In the genomic region with DNA sequence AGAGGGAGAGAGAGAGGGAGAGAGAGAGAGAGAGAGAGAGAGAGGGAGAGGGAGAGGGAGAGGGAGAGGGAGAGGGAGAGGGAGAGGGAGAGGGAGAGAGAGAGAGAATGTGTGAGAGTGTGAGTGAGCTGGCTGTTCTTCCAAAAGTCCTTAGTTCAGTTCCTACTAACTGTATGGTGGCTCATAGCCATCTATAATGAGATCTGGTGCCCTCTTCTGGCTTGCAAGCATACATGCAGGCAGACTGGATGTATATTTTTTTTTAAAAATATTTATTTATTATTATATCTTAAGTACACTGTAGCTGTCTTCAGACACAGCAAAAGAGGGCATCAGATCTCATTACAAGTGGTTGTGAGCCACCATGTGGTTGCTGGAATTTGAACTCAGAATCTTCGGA, we compare ENCODE assay signal across 12 mouse cellular contexts. TPM values are rescaled to one million over a fixed set of nuclear protein-coding genes. Genes with fewer than 3 reads are reported as not detected.
DNase-seq lines count a peak whose midpoint lies in the region; ATAC-seq and TF ChIP-seq lines count a peak whose summit lies in the region.
"Not testable (repeated sequence)": the region's sequence is repeated elsewhere in the genome, so short reads cannot be mapped to it uniquely, and the experiment has no call there.
"Had no signal": no experiment of that assay in that cellular context is flagged by ENCODE, and none has a peak within 500 bp of the region (broad histone marks: within the 10 kb centered on the region; RNA-seq: fewer than 3 reads in every experiment).

No protein-coding gene starts in this region.

- WGBS in hindbrain, postnatal 0 days = 76% methylated on average over 1 of the region's 1 CpGs
- WGBS in liver, embryonic 12.5 days (ENCODE audit: insufficient replicate concordance) = 63% methylated on average over 1 of the region's 1 CpGs
- WGBS in midbrain, embryonic 14.5 days = 78% methylated on average over 1 of the region's 1 CpGs

- DNase-seq in 3T3-L1 (ENCODE audit: low read depth, low spot score) (peak; percentile 66), NIH3T3 (ENCODE audit: low read depth) (peak; percentile 67)
- DNase-seq in CH12.LX (ENCODE audit: extremely low read depth) = not testable (repeated sequence)
- peak; percentile 46 for DNase-seq in hindbrain, postnatal 0 days (ENCODE audit: low spot score)
- peak; percentile 57 for DNase-seq in midbrain, embryonic 14.5 days
- peak; percentile 28 for DNase-seq in thymus, postnatal 14 days

- TF ChIP-seq EP300 in CH12.LX (IDR thresholded peaks at IDR 0.05; ENCODE audit: low read length) = not testable (repeated sequence)

- TF ChIP-seq RAD21 in CH12.LX (IDR thresholded peaks at IDR 0.05; ENCODE audit: low read depth, low read length) = peak; percentile 62

- TF ChIP-seq CTCF in CH12.LX (conservative IDR thresholded peaks at IDR 0.05 in 1 of 2, IDR thresholded peaks at IDR 0.05 in 1 of 2; ENCODE audit: low read depth in 2 of 2, low read length in 2 of 2) = peak; percentile 18 to 64; a peak in 2 of 4 replicates
- 0 out of 2 replicates have a peak, but pooled peaks have one; percentile 6 for TF ChIP-seq CTCF in cortical plate, adult 2 months (IDR thresholded peaks at IDR 0.05; ENCODE audit: extremely low read depth, insufficient read depth, low read length)
- TF ChIP-seq CTCF in hindbrain, postnatal 0 days (IDR thresholded peaks at IDR 0.05; ENCODE audit: low read depth) = peak; percentile 63

- in situ Hi-C loops in CH12.LX (cut with MboI; ENCODE audit: low pct_ligation_motif_present, low pct_unique_long_range_greater_than_20kb, low sequenced_read_pairs) = not testable (repeated sequence)

- peaks cover 0 to 30% of the 10 kb centered on the region in 2 experiments; a peak in 2 of 4 replicates for H3K4me1 ChIP-seq in CH12.LX (ENCODE audit: control insufficient read depth in 1 of 2, insufficient read depth in 2 of 2)
- not testable (repeated sequence) for H3K4me1 ChIP-seq in cortical plate, adult 2 months (ENCODE audit: control insufficient read depth, insufficient read depth, low read length); hindbrain, postnatal 0 days (ENCODE audit: insufficient read depth, low read length); midbrain, embryonic 14.5 days (ENCODE audit: control insufficient read depth, insufficient read depth, low read length)
- peaks cover 25% of the 10 kb centered on the region for H3K4me1 ChIP-seq in liver, embryonic 12.5 days

- not testable (repeated sequence) for H3K4me3 ChIP-seq in CH12.LX (replicated peaks in 1 of 3; ENCODE audit: low read depth in 2 of 3, low read length in 2 of 3, poor library complexity in 1 of 3); cortical plate, adult 2 months (ENCODE audit: insufficient read depth, low read length); hindbrain, postnatal 0 days (ENCODE audit: low read length); liver, embryonic 12.5 days; midbrain, embryonic 14.5 days (replicated peaks; ENCODE audit: low read depth, low read length)

- H3K4me2 ChIP-seq in CH12.LX (ENCODE audit: insufficient read depth, low read depth, poor library complexity, severe bottlenecking); hindbrain, postnatal 0 days (ENCODE audit: low read depth, low read length); liver, embryonic 12.5 days; midbrain, embryonic 14.5 days (ENCODE audit: low read length): not testable (repeated sequence)

- dilution Hi-C loops in CH12.LX (cut with MboI; ENCODE audit: extremely low pct_ligation_motif_present, extremely low pct_unique_long_range_greater_than_20kb, low sequenced_read_pairs) = not testable (repeated sequence)

- not testable (repeated sequence) for H3K27me3 ChIP-seq in CH12.LX (replicated peaks); hindbrain, postnatal 0 days (ENCODE audit: insufficient read depth, low read length); liver, embryonic 12.5 days (replicated peaks); midbrain, embryonic 14.5 days (ENCODE audit: control insufficient read depth, insufficient read depth, low read length)

- H3K79me2 ChIP-seq in CH12.LX (replicated peaks; ENCODE audit: control insufficient read depth, extremely low read depth, insufficient read depth, poor library complexity, severe bottlenecking) = not testable (repeated sequence)

- ATAC-seq in hindbrain, postnatal 0 days; liver, embryonic 12.5 days; midbrain, embryonic 14.5 days (ENCODE audit: low FRiP score, low TSS enrichment): not testable (repeated sequence)

- not testable (repeated sequence) for H3K9me3 ChIP-seq in CH12.LX (replicated peaks; ENCODE audit: low read length); hindbrain, postnatal 0 days (ENCODE audit: low read length); liver, embryonic 12.5 days (replicated peaks); midbrain, embryonic 14.5 days (ENCODE audit: control insufficient read depth, low read length)

- H3K36me3 ChIP-seq in CH12.LX (replicated peaks in 1 of 2; ENCODE audit: control insufficient read depth in 1 of 2, insufficient read depth in 1 of 2, low read length in 1 of 2); hindbrain, postnatal 0 days (ENCODE audit: insufficient read depth, low read length); liver, embryonic 12.5 days; midbrain, embryonic 14.5 days (ENCODE audit: control insufficient read depth, insufficient read depth, low read length): not testable (repeated sequence)

- not testable (repeated sequence) for H3K9ac ChIP-seq in CH12.LX (ENCODE audit: insufficient read depth, low read depth); hindbrain, postnatal 0 days (replicated peaks; ENCODE audit: low read length); midbrain, embryonic 14.5 days (replicated peaks; ENCODE audit: low read length)
- 0 out of 2 replicates have a peak overlapping the region, but pooled peaks have one; percentile 50 for H3K9ac ChIP-seq in liver, embryonic 12.5 days

- TF ChIP-seq POLR2A in CH12.LX (IDR thresholded peaks at IDR 0.05; ENCODE audit: low read depth, low read length); cortical plate, adult 2 months (IDR thresholded peaks at IDR 0.05; ENCODE audit: extremely low read depth, insufficient read depth, low read length): not testable (repeated sequence)

- H3K27ac ChIP-seq in CH12.LX (ENCODE audit: insufficient read depth, low read depth); cortical plate, adult 2 months (ENCODE audit: insufficient read depth, low read length); hindbrain, postnatal 0 days; liver, embryonic 12.5 days; midbrain, embryonic 14.5 days (replicated peaks; ENCODE audit: low read depth, low read length): not testable (repeated sequence)

RNA-seq across cellular contexts. Expression of a gene that starts 4.2 kb away (rescaled TPM):
- total RNA-seq in CH12.LX (2012; rRNA removed) (98.7 and 103 TPM in 2 replicates), CH12.LX (2014; rRNA removed) (42.1 and 43.9 TPM in 2 replicates)
- polyA plus RNA-seq in CH12.LX (2012; ENCODE audit: insufficient read length, low read depth) = 83.6 and 94.8 TPM in 2 replicates
- polyA plus RNA-seq in cortical plate, adult 2 months (2012; rRNA removed) = 108 and 109 TPM in 2 replicates
- total RNA-seq in hindbrain, postnatal 0 days (2014; rRNA removed) = 104 and 107 TPM in 2 replicates
- 117 and 124 TPM in 2 replicates for polyA plus RNA-seq in hindbrain, postnatal 0 days (2015; fragmentation: Nextera tagmentation; extraction: Ambion mirVana)
- polyA plus RNA-seq in liver, embryonic 12.5 days (2016; fragmentation: Nextera tagmentation; extraction: Ambion mirVana) = 89.3 and 91.4 TPM in 2 replicates
- 98.6 and 112 TPM in 2 replicates for polyA plus RNA-seq in midbrain, embryonic 14.5 days (2014; fragmentation: Nextera tagmentation; extraction: Ambion mirVana)

RNA-seq across cellular contexts. Expression of a gene that starts 17.4 kb away (rescaled TPM):
- total RNA-seq in CH12.LX (2012; rRNA removed) (128 and 202 TPM in 2 replicates), CH12.LX (2014; rRNA removed) (101 and 102 TPM in 2 replicates)
- 64.2 and 70.6 TPM in 2 replicates for polyA plus RNA-seq in CH12.LX (2012; ENCODE audit: insufficient read length, low read depth)
- 2.8 and 3.6 TPM in 2 replicates for polyA plus RNA-seq in cortical plate, adult 2 months (2012; rRNA removed)
- total RNA-seq in hindbrain, postnatal 0 days (2014; rRNA removed) = 4.3 and 5.0 TPM in 2 replicates
- polyA plus RNA-seq in hindbrain, postnatal 0 days (2015; fragmentation: Nextera tagmentation; extraction: Ambion mirVana) = 3.8 and 4.4 TPM in 2 replicates
- 9.9 TPM in 2 replicates for polyA plus RNA-seq in liver, embryonic 12.5 days (2016; fragmentation: Nextera tagmentation; extraction: Ambion mirVana)
- 1.7 and 4.1 TPM in 2 replicates for polyA plus RNA-seq in midbrain, embryonic 14.5 days (2014; fragmentation: Nextera tagmentation; extraction: Ambion mirVana)

RNA-seq across cellular contexts. Expression of a gene that starts 21.8 kb away (rescaled TPM):
- 1.6 and 2.0 TPM in 2 replicates for total RNA-seq in CH12.LX (2012; rRNA removed)
- total RNA-seq in CH12.LX (2014; rRNA removed) = 0.84 and 1.3 TPM in 2 replicates
- 1.4 and 3.2 TPM in 2 replicates for polyA plus RNA-seq in CH12.LX (2012; ENCODE audit: insufficient read length, low read depth)
- polyA plus RNA-seq in cortical plate, adult 2 months (2012; rRNA removed) = 1.4 and 1.5 TPM in 2 replicates
- 3.4 and 6.0 TPM in 2 replicates for total RNA-seq in hindbrain, postnatal 0 days (2014; rRNA removed)
- polyA plus RNA-seq in hindbrain, postnatal 0 days (2015; fragmentation: Nextera tagmentation; extraction: Ambion mirVana) = 6.9 and 8.5 TPM in 2 replicates
- 6.6 and 6.7 TPM in 2 replicates for polyA plus RNA-seq in liver, embryonic 12.5 days (2016; fragmentation: Nextera tagmentation; extraction: Ambion mirVana)
- polyA plus RNA-seq in midbrain, embryonic 14.5 days (2014; fragmentation: Nextera tagmentation; extraction: Ambion mirVana) = 4.1 and 10.8 TPM in 2 replicates

RNA-seq across cellular contexts. Expression of a gene that starts 30.8 kb away (rescaled TPM):
- total RNA-seq in CH12.LX (2012; rRNA removed) = 2.9 and 3.1 TPM in 2 replicates
- 1.1 and 1.2 TPM in 2 replicates for total RNA-seq in CH12.LX (2014; rRNA removed)
- polyA plus RNA-seq in CH12.LX (2012; ENCODE audit: insufficient read length, low read depth) = 0.72 and 0.96 TPM in 2 replicates
- polyA plus RNA-seq in cortical plate, adult 2 months (2012; rRNA removed) = 1.7 and 2.3 TPM in 2 replicates
- total RNA-seq in hindbrain, postnatal 0 days (2014; rRNA removed) = not detected in 2 replicates
- 0.15 TPM in 1 of 2 replicates, not detected in the other for polyA plus RNA-seq in hindbrain, postnatal 0 days (2015; fragmentation: Nextera tagmentation; extraction: Ambion mirVana)
- polyA plus RNA-seq in liver, embryonic 12.5 days (2016; fragmentation: Nextera tagmentation; extraction: Ambion mirVana) = 231 and 238 TPM in 2 replicates
- not detected in 2 replicates for polyA plus RNA-seq in midbrain, embryonic 14.5 days (2014; fragmentation: Nextera tagmentation; extraction: Ambion mirVana)
- total RNA-seq: neutrophil, adult 5-6 weeks had no signal
- polyA plus RNA-seq: midbrain, embryonic 16.5 days had no signal

RNA-seq across cellular contexts. Expression of a gene that starts 33.5 kb away (rescaled TPM):
- total RNA-seq in CH12.LX (2012; rRNA removed) = 4.9 TPM in 2 replicates
- 0.89 and 1.0 TPM in 2 replicates for total RNA-seq in CH12.LX (2014; rRNA removed)
- 1.6 and 1.7 TPM in 2 replicates for polyA plus RNA-seq in CH12.LX (2012; ENCODE audit: insufficient read length, low read depth)
- 176 and 200 TPM in 2 replicates for polyA plus RNA-seq in cortical plate, adult 2 months (2012; rRNA removed)
- 9.1 and 9.7 TPM in 2 replicates for total RNA-seq in hindbrain, postnatal 0 days (2014; rRNA removed)
- 3.6 and 3.7 TPM in 2 replicates for polyA plus RNA-seq in hindbrain, postnatal 0 days (2015; fragmentation: Nextera tagmentation; extraction: Ambion mirVana)
- polyA plus RNA-seq in liver, embryonic 12.5 days (2016; fragmentation: Nextera tagmentation; extraction: Ambion mirVana) = 0.42 and 0.45 TPM in 2 replicates
- 0.71 and 1.0 TPM in 2 replicates for polyA plus RNA-seq in midbrain, embryonic 14.5 days (2014; fragmentation: Nextera tagmentation; extraction: Ambion mirVana)
- total RNA-seq: heart, postnatal 36 days; neutrophil, adult 5-6 weeks had no signal
- polyA plus RNA-seq: embryonic facial prominence, embryonic 10.5 days had no signal

Comparison
In these comparisons a context has a peak if more than half of its experiments do, and no peak if none do; other contexts are left out.
1. CTCF ChIP-seq: peak in every context shown above with its lines; median percentile 63 in hindbrain, postnatal 0 days; 41 in CH12.LX; 6 in cortical plate, adult 2 months.